Mouse (Mus musculus) adipocyte (in vitro differentiated cells): ENCODE measurements around the gene Sms.

ENCODE experiments used
- DNase-seq: peaks from one replicate; pipeline ENCODE4 v3.0.0-alpha.2; 2016; ENCODE audit warnings: low spot score

Sms gene

DNA sequence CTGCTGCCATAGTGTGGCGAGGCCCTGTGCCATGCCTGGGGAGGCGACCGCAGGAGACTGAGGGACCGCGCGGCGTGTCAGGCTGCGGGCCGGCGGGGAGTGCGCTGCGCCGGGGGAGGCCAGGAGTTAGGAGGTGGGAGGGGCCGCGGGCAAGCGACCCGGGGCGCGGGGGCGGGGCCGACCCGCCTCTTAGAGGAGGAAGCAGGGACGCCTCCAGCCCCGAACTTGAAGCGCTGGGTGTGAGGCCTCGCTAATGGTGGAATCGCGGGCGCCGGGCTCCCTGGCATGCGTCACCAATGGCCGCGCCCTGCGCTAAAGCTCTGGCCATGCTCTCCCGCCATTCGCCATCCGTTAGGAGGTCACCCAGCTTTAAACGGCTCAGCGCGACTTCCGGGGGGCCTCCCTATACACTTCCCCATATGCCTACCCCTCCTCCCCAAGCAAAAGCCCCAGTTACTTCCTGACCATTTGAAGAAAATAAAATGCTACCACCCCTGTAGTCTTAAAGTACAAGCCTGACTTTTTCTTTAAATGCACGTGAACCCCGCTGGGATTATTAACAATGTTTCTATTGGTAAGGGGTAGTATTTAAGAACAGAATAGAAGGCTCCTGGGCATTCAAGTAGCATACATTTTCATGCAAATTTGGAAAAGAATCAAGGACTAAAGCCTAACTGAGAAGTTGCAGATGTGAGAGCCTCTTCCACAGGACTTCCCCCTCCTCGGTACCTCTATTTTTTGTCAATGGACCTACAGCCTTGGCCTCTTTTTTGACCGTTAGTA, at the start of gene Sms:
Gene Sms, minus strand, starts transcription at position 344 of the 783 bp plus-strand sequence.
- peak; percentile 51 for DNase-seq

- DNase-seq = no peak
Measured at GRCm38 (mm10) chrX:157506400-157506799, 14.3 kb upstream of the Sms start.

- no peak for DNase-seq
Measured at GRCm38 (mm10) chrX:157504506-157504905, 12.4 kb upstream of the Sms start.

- DNase-seq = no peak
Measured at GRCm38 (mm10) chrX:157501871-157502270, 9.8 kb upstream of the Sms start.

DNA sequence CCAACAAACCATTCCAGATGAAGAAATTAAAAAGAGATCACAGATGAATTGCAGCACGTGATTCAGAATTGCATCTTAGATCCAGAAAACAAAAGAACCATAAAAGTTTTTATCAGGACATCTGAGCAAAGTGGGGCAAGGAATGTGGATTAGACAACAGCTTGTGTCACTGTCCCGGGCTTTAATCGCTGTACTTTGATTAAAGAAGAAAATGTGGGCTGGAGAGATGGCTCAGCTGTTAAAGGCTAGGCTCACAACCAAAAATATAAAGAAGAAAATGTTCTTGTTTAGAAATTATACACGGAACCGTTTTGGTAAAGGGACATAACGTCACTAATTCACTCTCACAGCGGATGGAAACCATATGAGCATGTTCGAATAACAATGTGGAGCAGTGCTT, 7.9 kb upstream of the Sms start:
- DNase-seq = no peak

DNA sequence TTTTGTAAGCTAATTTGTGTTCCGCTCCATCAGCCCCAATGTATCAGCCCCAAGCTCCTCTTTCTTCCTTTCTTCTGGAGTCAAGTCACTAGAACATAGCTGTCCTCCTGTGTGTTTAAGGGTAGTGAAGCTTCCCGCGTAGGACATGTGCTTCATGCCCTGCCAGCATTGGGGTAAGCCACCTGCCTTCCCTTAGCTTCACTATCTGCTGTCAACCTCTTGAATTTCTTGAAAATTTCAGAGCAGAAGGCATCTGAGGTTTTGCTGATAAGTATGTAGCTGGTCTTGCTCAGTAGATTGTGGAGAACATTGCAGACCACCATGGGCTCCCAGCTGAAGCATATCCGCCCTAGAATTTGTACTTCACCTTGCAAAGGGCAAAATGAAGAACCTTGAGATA, 1.1 kb upstream of the Sms start:
- DNase-seq = no peak

DNA sequence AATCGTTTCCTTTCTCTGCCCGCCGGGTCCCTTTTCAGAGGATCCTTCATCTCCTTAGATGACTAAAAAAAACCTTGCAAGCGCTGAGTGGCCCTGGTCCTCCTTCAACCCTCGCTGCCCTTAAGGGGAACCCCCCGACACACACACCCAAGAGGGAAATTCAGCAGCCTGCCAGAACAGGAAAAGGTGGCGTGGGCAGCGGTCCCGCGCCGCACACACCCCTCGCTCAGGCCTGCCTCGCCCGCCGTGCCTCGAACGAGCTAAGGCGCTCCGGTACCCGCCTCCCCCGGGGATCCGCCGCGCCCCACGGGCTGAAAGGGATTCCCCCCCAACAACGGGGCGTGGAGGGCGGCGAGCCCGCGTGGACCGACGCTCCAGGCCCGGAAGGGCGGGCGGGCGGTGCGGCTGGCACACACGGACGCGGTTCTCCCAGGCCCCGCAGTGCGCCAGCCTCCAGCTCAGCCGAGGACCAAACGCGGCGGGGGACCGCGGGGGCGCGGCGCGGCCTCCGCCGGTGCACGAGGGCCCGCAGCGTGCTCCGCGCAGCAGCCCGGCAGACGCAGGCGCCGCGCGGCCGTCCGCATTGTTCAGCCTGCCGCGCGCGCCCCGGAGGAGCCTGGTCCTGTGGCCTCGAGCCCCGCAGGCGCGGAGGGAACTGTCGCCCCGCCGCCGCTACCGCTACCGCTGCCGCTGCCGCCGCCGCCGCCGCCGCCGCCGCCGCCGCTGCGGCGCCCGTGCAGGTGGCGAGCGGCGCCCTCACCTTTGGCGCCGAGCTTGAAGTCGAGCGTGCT, 747 bp downstream of the Sms start:
- no peak for DNase-seq

GRCm38 (mm10) chrX:157490769-157491144, 1.3 kb downstream of the Sms start:
- DNase-seq = no peak

DNA sequence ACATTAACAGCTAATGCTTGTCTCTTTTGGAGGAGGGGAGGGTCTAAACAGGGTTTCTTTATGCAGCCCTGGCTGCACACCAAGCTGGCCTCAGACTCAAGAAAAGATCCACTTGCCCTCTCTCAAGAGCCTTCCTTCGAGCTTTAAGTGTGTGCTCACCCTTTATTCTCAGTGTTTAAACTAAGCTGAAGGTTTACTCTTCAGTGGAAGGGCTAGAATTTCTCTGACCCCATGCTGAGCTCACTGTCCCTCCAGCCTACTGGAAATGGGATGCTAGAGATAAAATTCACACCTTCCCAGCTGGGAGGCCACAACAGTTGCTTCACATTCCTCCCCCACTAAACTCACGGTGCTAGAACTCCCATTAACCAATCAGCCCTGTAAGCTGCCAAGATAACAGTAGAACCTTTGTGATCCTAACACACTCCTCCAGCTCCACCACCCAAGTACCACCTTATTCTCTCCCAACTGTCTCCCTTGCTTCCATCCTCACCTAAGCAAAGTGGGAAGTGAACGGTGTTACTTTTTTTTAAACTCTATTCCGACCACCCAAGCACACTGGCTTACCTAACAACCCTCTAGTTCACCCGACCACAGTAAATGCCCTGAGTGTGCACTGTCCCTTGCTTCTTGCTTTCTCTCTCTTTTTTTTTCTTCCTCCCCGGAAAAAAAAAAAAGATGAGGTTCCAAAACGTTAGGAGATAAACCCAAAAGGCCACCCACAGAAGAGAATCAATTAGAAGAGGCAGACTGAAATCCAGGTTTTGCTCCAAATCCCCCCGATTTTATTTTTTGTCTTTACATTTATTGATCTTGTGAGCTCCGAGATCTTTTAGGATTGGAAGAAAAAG, 2.0 kb downstream of the Sms start:
- no peak for DNase-seq

DNA sequence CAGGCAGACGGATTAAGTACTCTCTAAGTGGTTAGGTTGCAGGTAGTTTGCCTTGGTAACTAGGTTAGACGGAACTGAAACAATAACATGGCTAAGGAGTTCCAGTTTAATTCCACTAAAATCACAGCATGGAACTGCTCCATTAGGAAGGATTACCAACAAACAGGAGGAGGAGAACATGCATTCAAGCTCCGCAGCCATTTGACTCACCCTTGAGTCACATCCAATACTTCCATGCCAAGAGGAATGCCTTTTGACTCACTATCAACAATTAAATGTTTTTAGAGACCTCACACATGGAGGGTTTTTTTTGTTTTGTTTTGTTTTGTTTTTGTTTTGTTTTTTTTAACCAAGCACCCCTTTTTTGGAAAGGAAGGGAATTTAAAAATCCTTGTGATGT, 3.3 kb downstream of the Sms start:
- DNase-seq = peak; percentile 20

GRCm38 (mm10) chrX:157486765-157487164, 5.3 kb downstream of the Sms start:
- DNase-seq = peak; percentile 27

DNA sequence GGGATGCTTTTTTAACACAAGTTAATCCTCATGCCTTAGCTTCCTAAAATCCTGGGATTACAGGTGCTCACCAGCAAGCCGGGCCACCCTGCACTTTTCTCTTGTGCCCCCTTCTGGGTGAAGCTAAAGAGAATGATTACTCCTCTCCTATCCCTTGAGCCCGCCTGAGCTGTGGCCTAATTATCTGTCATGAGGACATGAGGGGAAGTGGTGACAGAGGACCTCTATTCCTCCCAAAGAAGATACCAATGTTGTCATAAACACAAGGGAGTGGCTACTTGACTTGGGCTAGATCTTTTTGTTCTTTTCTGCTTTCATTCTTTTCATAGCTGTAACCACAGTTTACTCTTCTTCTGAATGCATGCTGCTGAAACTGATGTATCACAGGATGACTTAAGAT, 9.2 kb downstream of the Sms start:
- DNase-seq = no peak

DNA sequence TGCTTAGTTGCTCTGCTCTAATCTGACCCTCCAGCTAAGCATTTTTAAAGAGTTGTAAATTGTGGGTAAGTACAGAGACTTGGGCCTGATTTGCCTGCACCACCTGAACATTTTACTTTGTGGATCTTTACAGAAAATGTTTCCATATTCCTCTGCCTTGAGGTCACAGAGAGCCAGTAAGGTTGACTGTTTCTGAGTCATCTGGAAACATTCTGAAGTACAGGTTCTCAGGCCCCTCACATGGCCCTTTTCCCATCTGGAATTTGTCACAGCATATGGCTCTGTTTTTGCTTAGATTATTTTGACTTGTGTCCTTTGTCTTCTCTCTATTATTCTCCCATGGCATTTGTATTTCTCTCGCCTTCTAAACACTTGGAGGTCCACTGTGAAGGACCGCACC, 10.2 kb downstream of the Sms start:
- DNase-seq = no peak

GRCm38 (mm10) chrX:157477328-157477727, 14.8 kb downstream of the Sms start:
- no peak for DNase-seq

- DNase-seq = no peak
Measured at GRCm38 (mm10) chrX:157476153-157476810, 15.8 kb downstream of the Sms start.

- no peak for DNase-seq
Measured at GRCm38 (mm10) chrX:157471711-157472660, 20.1 kb downstream of the Sms start.

DNA sequence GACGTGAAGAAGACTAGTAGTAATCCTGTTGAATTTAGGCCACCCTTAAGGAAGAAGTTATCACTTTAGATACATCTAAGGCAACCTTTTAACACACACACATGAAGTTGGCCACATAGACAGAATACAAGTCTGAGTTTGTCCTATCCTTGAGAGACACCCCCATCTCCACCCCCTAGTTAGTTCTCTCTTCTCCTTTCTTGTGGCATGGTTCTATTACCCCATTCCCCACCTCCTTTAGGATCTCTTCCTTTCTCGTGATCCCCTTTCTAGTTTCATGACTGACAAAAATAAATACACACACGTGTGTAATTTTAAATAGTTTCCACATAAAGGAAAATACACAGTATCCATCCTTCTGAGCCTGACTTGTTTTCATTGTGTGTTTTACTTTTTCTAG, 23.3 kb downstream of the Sms start:
- no peak for DNase-seq

DNA sequence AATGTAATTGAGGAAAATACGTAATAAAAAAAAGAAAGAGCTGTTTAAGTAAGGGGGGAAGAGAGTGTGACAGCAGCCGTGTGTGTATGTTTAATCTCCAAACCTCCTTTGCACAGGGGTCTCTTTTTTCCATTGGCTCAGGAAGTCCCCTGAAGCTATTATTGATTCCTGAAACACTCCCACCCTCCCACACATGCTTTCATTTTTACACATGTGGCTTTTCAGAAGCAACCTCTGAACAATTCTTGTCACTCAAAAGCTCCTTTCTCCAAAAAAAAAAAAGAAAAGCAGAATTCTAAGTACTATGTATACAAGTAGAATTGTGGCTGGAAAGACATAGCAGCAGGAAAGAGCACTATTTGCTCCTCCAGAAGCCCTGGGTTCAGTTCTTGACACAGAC, 24.0 kb downstream of the Sms start:
- no peak for DNase-seq

DNA sequence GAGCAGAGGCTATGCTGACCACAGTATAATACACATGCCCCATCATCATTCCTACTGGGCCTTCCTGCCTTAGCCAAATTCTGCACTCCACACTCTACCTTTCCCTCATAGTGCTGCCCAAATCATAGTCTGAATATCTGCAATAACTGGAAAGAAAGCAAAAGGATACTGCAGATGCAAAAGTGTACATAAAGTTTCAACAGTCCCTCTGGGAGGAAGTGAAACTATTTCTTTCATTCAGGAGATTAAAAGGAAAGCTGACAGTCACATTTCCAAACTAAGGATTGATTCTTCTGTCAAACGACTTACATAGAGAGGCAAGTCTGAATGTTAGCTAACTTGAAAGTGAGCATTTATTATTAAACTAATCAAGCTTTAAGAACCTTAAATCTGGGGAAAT, 26.1 kb downstream of the Sms start:
- DNase-seq = no peak

DNA sequence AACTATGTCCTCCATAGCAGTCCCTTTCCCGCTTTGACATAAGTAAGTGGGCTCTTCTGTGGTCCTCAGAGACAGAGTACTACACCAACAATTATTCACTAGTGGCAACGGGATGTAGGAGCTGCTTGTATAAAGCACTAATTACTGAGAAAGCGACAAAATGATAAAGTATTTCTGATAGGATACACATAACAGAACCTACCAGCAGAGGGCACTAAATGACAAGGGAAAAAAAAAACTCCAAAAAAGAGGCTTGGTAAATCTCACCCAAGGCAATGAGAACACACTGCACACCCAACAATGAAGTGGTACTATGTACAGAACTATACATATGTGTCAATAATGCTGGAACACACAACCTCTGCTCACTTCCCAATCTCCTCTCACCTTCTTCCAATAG, 29.4 kb downstream of the Sms start:
- peak; percentile 48 for DNase-seq

DNA sequence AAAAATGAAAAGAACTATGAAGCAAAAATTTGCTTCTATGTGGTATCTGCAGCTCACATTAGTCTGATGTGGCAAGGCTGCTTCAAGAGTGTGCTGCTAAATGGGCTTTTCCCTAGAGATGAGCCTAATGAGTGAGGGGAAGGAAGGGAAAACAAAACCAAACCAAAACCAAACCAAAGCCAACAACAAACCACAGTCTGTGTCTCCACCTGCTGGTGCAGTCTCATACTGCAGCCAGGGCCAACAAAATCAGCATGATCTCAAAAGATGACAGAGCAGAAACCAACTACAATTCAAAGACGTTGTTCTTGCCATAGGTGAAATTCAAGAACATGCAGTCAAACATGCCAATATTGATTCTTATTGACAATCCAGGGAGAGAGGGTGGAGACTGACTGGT, 37.7 kb downstream of the Sms start:
- peak; percentile 67 for DNase-seq
